Mouse (Mus musculus) CH12.LX (cell line): ENCODE results near the gene Clcn6. TPM values are rescaled to one million over a fixed set of nuclear protein-coding genes. Genes with fewer than 3 reads are reported as not detected.

ENCODE experiments used
- DNase-seq: peaks from one replicate; pipeline ENCODE4 v3.0.0-alpha.2; 2013; ENCODE audit errors: extremely low read depth
- H3K27ac ChIP-seq: 2 replicates; pipeline ENCODE4 v1.5.1; 2012; ENCODE audit warnings: low read depth, mild to moderate bottlenecking, control low read depth, moderate library complexity; ENCODE audit not compliant: insufficient read depth
- H3K27me3 ChIP-seq: replicated peaks from 2 replicates; pipeline ENCODE3; 2012; ENCODE audit warnings: inconsistent platforms
- H3K36me3 ChIP-seq, 2 experiments: replicated peaks in 1 of 2; 2 replicates each; pipeline versions ENCODE3 to v1.6.1; 2012; ENCODE audit warnings: inconsistent platforms in 1 of 2, low read length in 1 of 2, mild to moderate bottlenecking in 1 of 2, mixed read lengths in 1 of 2, moderate library complexity in 1 of 2; ENCODE audit not compliant: control insufficient read depth in 1 of 2, insufficient read depth in 1 of 2
- H3K4me1 ChIP-seq, 2 experiments: 2 replicates each; pipeline ENCODE4 v1.6.1; 2012; ENCODE audit warnings: inconsistent platforms in 1 of 2, moderate library complexity in 1 of 2; ENCODE audit not compliant: insufficient read depth in 2 of 2, control insufficient read depth in 1 of 2
- H3K4me2 ChIP-seq: 2 replicates; pipeline ENCODE4 v1.6.1; 2012; ENCODE audit warnings: low read depth, mild to moderate bottlenecking, control low read depth; ENCODE audit not compliant: poor library complexity, insufficient read depth, severe bottlenecking
- H3K4me3 ChIP-seq, 3 experiments: fragments of 150-350 bp in 1 of 3; sonication (generic) in 1 of 3; replicated peaks in 1 of 3; 2 replicates each; pipeline versions ENCODE3 to v1.5.1; 2011 to 2012; ENCODE audit warnings: low read depth in 2 of 3, low read length in 2 of 3, mild to moderate bottlenecking in 2 of 3, moderate library complexity in 2 of 3, control low read depth in 1 of 3, improper control_type of control experiment in 1 of 3, inconsistent platforms in 1 of 3, mixed read lengths in 1 of 3; ENCODE audit not compliant: poor library complexity in 1 of 3
- H3K79me2 ChIP-seq: replicated peaks from 2 replicates; pipeline ENCODE4 v1.6.1; 2012; ENCODE audit warnings: mild to moderate bottlenecking, moderate library complexity; ENCODE audit not compliant: control insufficient read depth, poor library complexity, insufficient read depth, severe bottlenecking; ENCODE audit errors: extremely low read depth
- H3K9ac ChIP-seq: 2 replicates; pipeline ENCODE4 v1.6.1; 2012; ENCODE audit warnings: low read depth, mild to moderate bottlenecking, control low read depth, moderate library complexity; ENCODE audit not compliant: insufficient read depth
- H3K9me3 ChIP-seq: replicated peaks from 2 replicates; pipeline ENCODE3; 2012; ENCODE audit warnings: low read length, inconsistent platforms, mixed read lengths
- CHD1 ChIP-seq: IDR thresholded peaks from 2 replicates; pipeline ENCODE4 v1.6.1; 2012; ENCODE audit warnings: low read depth, low read length, improper control_type of control experiment, inconsistent platforms
- CHD2 ChIP-seq: IDR thresholded peaks from 2 replicates; pipeline ENCODE4 v1.6.1; 2011; ENCODE audit warnings: low read length, improper control_type of control experiment
- ELF1 ChIP-seq: IDR thresholded peaks from 2 replicates; pipeline ENCODE4 v1.6.1; 2014; ENCODE audit warnings: low read depth, mild to moderate bottlenecking, inconsistent platforms, low read length, improper control_type of control experiment
- EP300 ChIP-seq: IDR thresholded peaks from 2 replicates; pipeline ENCODE4 v1.6.1; 2011; ENCODE audit warnings: low read length, improper control_type of control experiment
- HCFC1 ChIP-seq: IDR thresholded peaks from 2 replicates; pipeline ENCODE4 v1.6.1; 2012; ENCODE audit warnings: low read depth, mild to moderate bottlenecking, inconsistent platforms, low read length, improper control_type of control experiment
- IRF4 ChIP-seq: IDR thresholded peaks from 2 replicates; pipeline ENCODE4 v1.6.1; 2014; ENCODE audit warnings: low read depth, mild to moderate bottlenecking, inconsistent platforms, low read length, improper control_type of control experiment
- JUN ChIP-seq: IDR thresholded peaks from 2 replicates; pipeline ENCODE4 v1.6.1; 2011; ENCODE audit warnings: low read depth, mild to moderate bottlenecking, low read length, improper control_type of control experiment, moderate library complexity; ENCODE audit not compliant: insufficient read depth
- MAX ChIP-seq: IDR thresholded peaks from 2 replicates; pipeline ENCODE4 v1.6.1; 2011; ENCODE audit warnings: low read length, improper control_type of control experiment
- MXI1 ChIP-seq: IDR thresholded peaks from 2 replicates; pipeline ENCODE4 v1.6.1; 2011; ENCODE audit warnings: mild to moderate bottlenecking, low read depth, low read length, improper control_type of control experiment
- POLR2A ChIP-seq: IDR thresholded peaks from 2 replicates; pipeline ENCODE4 v1.6.1; 2011; ENCODE audit warnings: low read depth, mild to moderate bottlenecking, improper control_type of control experiment, low read length
- RCOR1 ChIP-seq: conservative IDR thresholded peaks from 2 replicates; pipeline ENCODE4 v1.6.1; 2012; ENCODE audit warnings: low read depth, mild to moderate bottlenecking, inconsistent platforms, low read length, improper control_type of control experiment
- SIN3A ChIP-seq: IDR thresholded peaks from 2 replicates; pipeline ENCODE4 v1.6.1; 2012; ENCODE audit warnings: low read length, improper control_type of control experiment, inconsistent platforms
- SMC3 ChIP-seq: IDR thresholded peaks from 2 replicates; pipeline ENCODE4 v1.6.1; 2011; ENCODE audit warnings: low read depth, low read length, improper control_type of control experiment
- TCF12 ChIP-seq: IDR thresholded peaks from 2 replicates; pipeline ENCODE4 v1.6.1; 2014; ENCODE audit warnings: low read depth, mild to moderate bottlenecking, inconsistent platforms, low read length, improper control_type of control experiment
- UBTF ChIP-seq: IDR thresholded peaks from 2 replicates; pipeline ENCODE4 v1.6.1; 2012; ENCODE audit warnings: low read depth, mild to moderate bottlenecking, inconsistent platforms, low read length, improper control_type of control experiment, moderate library complexity
- USF1 ChIP-seq: IDR thresholded peaks from 2 replicates; pipeline ENCODE4 v1.6.1; 2014; ENCODE audit warnings: low read depth, mild to moderate bottlenecking, inconsistent platforms, low read length, improper control_type of control experiment
- ZMIZ1 ChIP-seq: IDR thresholded peaks from 2 replicates; pipeline ENCODE4 v1.6.1; 2012; ENCODE audit warnings: low read depth, mild to moderate bottlenecking, inconsistent platforms, low read length, improper control_type of control experiment
- dilution Hi-C: fragments of 300-500 bp; cut with MboI; formaldehyde crosslinking; loops from 2 replicates; pipeline ENCODE4 v1.14.3; 2020; ENCODE audit warnings: low sequenced_read_pairs; ENCODE audit not compliant: extremely low pct_unique_long_range_greater_than_20kb, extremely low pct_ligation_motif_present
- in situ Hi-C: fragments of 300-500 bp; cut with MboI; formaldehyde crosslinking; loops from 3 replicates; pipeline ENCODE4 v1.14.3; 2019; ENCODE audit warnings: low sequenced_read_pairs, low pct_ligation_motif_present, low pct_unique_long_range_greater_than_20kb, mixed read lengths
- polyA plus RNA-seq: library from polyadenylated mRNA; unstranded; fragments of >175 nt; gene quantifications from 2 replicates; pipeline ENCODE4 v1.2.1, GENCODE M21; 2012; ENCODE audit warnings: low read depth; ENCODE audit not compliant: insufficient read length
- total RNA-seq, 2 experiments: library from RNA; depleted of rRNA; stranded (reverse); fragments of 300-350 nt in 1 of 2; fragments of >200 nt in 1 of 2; gene quantifications; 2 replicates each; pipeline ENCODE4 v1.2.3; 2012 to 2014

Gene Clcn6
- total and polyA plus RNA-seq, 3 experiments, result 4.8 to 10.6 (median 5.7) TPM

GRCm38 (mm10) chr4:147993571-147994095 is 45.0 kb downstream of the Clcn6 start:
- no peaks in the 10 kb centered on the region for H3K9me3 ChIP-seq
- peak overlapping the region; percentile 38; the same call in 1 of the 2 replicates for H3K4me2 ChIP-seq
- in situ Hi-C loops, result no loop called here
- H3K36me3 ChIP-seq, result no peaks in the 10 kb centered on the region
- no peaks in the 10 kb centered on the region for H3K79me2 ChIP-seq
- H3K27ac ChIP-seq, result no peak overlapping the region
- no peaks in the 10 kb centered on the region; a peak in 1 of 4 replicates for H3K4me1 ChIP-seq
- H3K4me3 ChIP-seq, result peak overlapping the region in 1 of 3 experiments; percentile 22
- dilution Hi-C loops, result no loop called here
- peaks cover 11% of the 10 kb centered on the region for H3K27me3 ChIP-seq
- no peak overlapping the region for H3K9ac ChIP-seq
- no peak for DNase-seq
- no peak for TF ChIP-seq SMC3
- TF ChIP-seq IRF4, result no peak
- no peak for TF ChIP-seq TCF12
- TF ChIP-seq CHD2, result no peak
- TF ChIP-seq POLR2A, result no peak
- no peak for TF ChIP-seq ELF1
- no peak for TF ChIP-seq ZMIZ1
- TF ChIP-seq CHD1, result no peak
- TF ChIP-seq JUN, result no peak
- TF ChIP-seq UBTF, result no peak
- no peak for TF ChIP-seq USF1
- no peak for TF ChIP-seq EP300

GRCm38 (mm10) chr4:147985205-147986132 is 53.2 kb downstream of the Clcn6 start, which contains the start of gene Nppb:
Gene Nppb, plus strand, starts transcription at chr4:147985788.
- dilution Hi-C loops (no loop called here), in situ Hi-C loops (no loop called here)

More at GRCm38 (mm10) chr4:147985205-147986132, 53.2 kb downstream of the Clcn6 start, which contains the start of gene Nppb:
- no peaks in the 10 kb centered on the region for H3K79me2 ChIP-seq
- H3K9me3 ChIP-seq, result no peaks in the 10 kb centered on the region
- no peaks in the 10 kb centered on the region for H3K36me3 ChIP-seq
- H3K27ac ChIP-seq, result no peak within 1 kb of the TSS
- no peak within 1 kb of the TSS for H3K4me3 ChIP-seq
- peaks cover 6 to 16% of the 10 kb centered on the region in 2 experiments; a peak in 3 of 4 replicates for H3K4me1 ChIP-seq
- DNase-seq, result peak; percentile 39
- H3K4me2 ChIP-seq, result no peak within 1 kb of the TSS; the same call in 1 of the 2 replicates
- peaks cover 67% of the 10 kb centered on the region for H3K27me3 ChIP-seq
- TF ChIP-seq HCFC1 (no peak), MAX (peak; percentile 70), ELF1 (peak; percentile 91), MXI1 (peak; percentile 98), SIN3A (peak; percentile 86), ZMIZ1 (no peak), RCOR1 (no peak)
- TF ChIP-seq, all 38 proteins: peak for 4
- no peak within 1 kb of the TSS for H3K9ac ChIP-seq
